Mouse (Mus musculus) stomach, embryonic 15.5 days (tissue): ENCODE measurements at regions not wholly inside any gene's neighbourhood (a gene's known extent, or its start where the extent isn't known, plus 50 kb on each side); places are given as distances from the start of the nearest gene placed in this dataset.

ENCODE experiments used
- ATAC-seq: fragments of 200-750 bp; cut with Nextera tagmentation; 2 replicates; pipeline ENCODE4 v1.8.0; 2017; ENCODE audit warnings: low read depth, moderate number of reproducible peaks, moderate TSS enrichment; ENCODE audit not compliant: insufficient read depth, low FRiP score
- H3K27ac ChIP-seq: fragments of 300-500 bp; sonication (generic); 2 replicates; pipeline ENCODE4 v1.5.1; 2015; ENCODE audit warnings: mild to moderate bottlenecking, inconsistent platforms
- H3K27me3 ChIP-seq: fragments of 300-500 bp; sonication (generic); replicated peaks from 2 replicates; pipeline ENCODE4 v1.6.1; 2015; ENCODE audit warnings: inconsistent platforms
- H3K36me3 ChIP-seq: fragments of 300-500 bp; sonication (generic); 2 replicates; pipeline ENCODE4 v1.6.1; 2015; ENCODE audit warnings: inconsistent platforms
- H3K4me1 ChIP-seq: fragments of 300-500 bp; sonication (generic); 2 replicates; pipeline ENCODE4 v1.6.1; 2015; ENCODE audit warnings: inconsistent platforms
- H3K4me2 ChIP-seq: fragments of 300-500 bp; sonication (generic); 2 replicates; pipeline ENCODE4 v1.6.1; 2015; ENCODE audit warnings: mild to moderate bottlenecking, inconsistent platforms
- H3K4me3 ChIP-seq: fragments of 300-500 bp; sonication (generic); replicated peaks from 2 replicates; pipeline ENCODE4 v1.5.1; 2015; ENCODE audit warnings: inconsistent platforms
- H3K9ac ChIP-seq: fragments of 300-500 bp; sonication (generic); 2 replicates; pipeline ENCODE4 v1.6.1; 2015; ENCODE audit warnings: inconsistent platforms
- H3K9me3 ChIP-seq: fragments of 300-500 bp; sonication (generic); 2 replicates; pipeline ENCODE4 v1.6.1; 2016; ENCODE audit warnings: inconsistent platforms
- WGBS: fragments of 180-500 bp; shearing (Covaris S2); methylation state at CpG from one replicate; pipeline ENCODE4 v1.1.7; 2015; 5-methylcytosine and 5-hydroxymethylcytosine counted together

- H3K4me3 ChIP-seq: no peak overlapping the region
- H3K4me2 ChIP-seq: no peak overlapping the region
- H3K27me3 ChIP-seq: no peaks in the 10 kb centered on the region
- no peak overlapping the region for H3K27ac ChIP-seq
- H3K9ac ChIP-seq: no peak overlapping the region
- H3K4me1 ChIP-seq: no peaks in the 10 kb centered on the region
- ATAC-seq: no peak
- 72% methylated on average over 4 of the region's 4 CpGs for WGBS
- H3K9me3 ChIP-seq: no peaks in the 10 kb centered on the region
- H3K36me3 ChIP-seq: no peaks in the 10 kb centered on the region
These were observed 685.5 kb upstream of the Tenm3 start for GRCm38 (mm10) chr8:49529294-49529693.

- ATAC-seq: no peak
- no peaks in the 10 kb centered on the region for H3K4me1 ChIP-seq
- WGBS: 61% methylated on average over 2 of the region's 2 CpGs
- H3K4me2 ChIP-seq: no peak overlapping the region
- no peak overlapping the region for H3K27ac ChIP-seq
- no peak overlapping the region for H3K9ac ChIP-seq
- H3K27me3 ChIP-seq: no peaks in the 10 kb centered on the region
- H3K9me3 ChIP-seq: no peaks in the 10 kb centered on the region
- H3K4me3 ChIP-seq: no peak overlapping the region
- H3K36me3 ChIP-seq: no peaks in the 10 kb centered on the region
These were observed 649.2 kb upstream of the Tenm3 start for GRCm38 (mm10) chr8:49492906-49493305.

DNA sequence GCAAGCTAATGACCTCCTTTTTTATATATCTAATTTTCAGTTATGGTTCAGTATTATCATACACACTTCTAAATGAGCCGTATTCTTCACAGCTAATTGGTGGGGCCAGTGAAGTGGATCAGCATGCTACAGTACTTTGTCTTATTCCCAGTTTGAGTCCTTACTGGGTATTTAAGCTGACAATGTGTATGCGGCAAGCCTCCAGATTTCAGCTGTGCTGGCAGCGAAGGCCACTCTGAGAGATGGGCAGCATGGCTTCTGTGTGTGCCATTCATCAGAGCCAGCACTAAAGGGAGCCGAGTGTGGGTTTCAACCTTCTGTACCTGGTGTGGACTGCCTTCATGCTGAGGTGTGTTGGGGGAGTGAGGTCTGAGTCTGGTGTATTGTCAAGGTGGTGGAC lies 641.5 kb upstream of the Tenm3 start:
- no peak for ATAC-seq

GRCm38 (mm10) chr8:49481476-49481992 lies 637.8 kb upstream of the Tenm3 start:
- Histone ChIP-seq H3K4me3 (no peak overlapping the region), H3K4me1 (no peaks in the 10 kb centered on the region), H3K36me3 (no peaks in the 10 kb centered on the region), H3K27ac (no peak overlapping the region), H3K9ac (no peak overlapping the region), H3K27me3 (no peaks in the 10 kb centered on the region), H3K4me2 (no peak overlapping the region), H3K9me3 (no peaks in the 10 kb centered on the region)
- WGBS: 68% methylated on average over 6 of the region's 6 CpGs
- ATAC-seq: no peak

More for the DNA sequence above, 641.5 kb upstream of the Tenm3 start:
- no peaks in the 10 kb centered on the region for H3K9me3 ChIP-seq
- H3K4me3 ChIP-seq: no peak overlapping the region
- H3K4me2 ChIP-seq: no peak overlapping the region
- no peak overlapping the region for H3K9ac ChIP-seq
- H3K27me3 ChIP-seq: no peaks in the 10 kb centered on the region
- 77% methylated on average over 4 of the region's 4 CpGs for WGBS
- no peaks in the 10 kb centered on the region for H3K36me3 ChIP-seq
- no peak overlapping the region for H3K27ac ChIP-seq
- no peaks in the 10 kb centered on the region for H3K4me1 ChIP-seq

GRCm38 (mm10) chr8:49465911-49466518 lies 622.3 kb upstream of the Tenm3 start:
- Histone ChIP-seq H3K9ac (no peak overlapping the region), H3K9me3 (no peaks in the 10 kb centered on the region), H3K36me3 (no peaks in the 10 kb centered on the region), H3K27me3 (no peaks in the 10 kb centered on the region), H3K4me2 (peak overlapping the region; percentile 43), H3K4me1 (no peaks in the 10 kb centered on the region), H3K4me3 (0 out of 2 replicates have a peak overlapping the region, but pooled peaks have one; percentile 5), H3K27ac (no peak overlapping the region)
- ATAC-seq: no peak
- WGBS: 16% methylated on average over 14 of the region's 14 CpGs

GRCm38 (mm10) chr8:49465070-49465469 lies 621.3 kb upstream of the Tenm3 start:
- H3K4me1 ChIP-seq: no peaks in the 10 kb centered on the region
- WGBS: 59% methylated on average over 7 of the region's 7 CpGs
- no peaks in the 10 kb centered on the region for H3K36me3 ChIP-seq
- no peaks in the 10 kb centered on the region for H3K9me3 ChIP-seq
- H3K4me3 ChIP-seq: no peak overlapping the region
- H3K9ac ChIP-seq: no peak overlapping the region
- H3K27me3 ChIP-seq: no peaks in the 10 kb centered on the region
- H3K27ac ChIP-seq: no peak overlapping the region
- ATAC-seq: no peak
- H3K4me2 ChIP-seq: no peak overlapping the region

DNA sequence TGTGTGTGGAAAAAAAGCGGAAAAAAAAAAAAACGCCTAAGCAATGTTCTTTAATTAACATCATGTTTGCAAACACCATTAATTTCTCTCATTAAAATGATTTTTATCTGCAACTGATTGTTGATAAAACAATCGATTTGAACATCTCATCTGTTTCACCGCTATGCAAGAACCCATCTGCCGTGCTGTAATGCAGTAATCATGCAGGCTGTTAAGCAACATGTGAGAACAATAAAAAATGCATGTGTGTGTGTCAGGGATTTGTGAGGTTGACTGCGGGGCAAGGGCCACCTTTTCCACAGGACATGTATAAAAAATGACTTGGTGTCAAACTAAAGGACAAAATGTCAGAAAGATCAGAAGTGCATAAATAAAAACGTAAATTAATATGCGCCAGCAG lies 618.9 kb upstream of the Tenm3 start:
- Histone ChIP-seq H3K9me3 (no peaks in the 10 kb centered on the region), H3K36me3 (no peaks in the 10 kb centered on the region), H3K4me2 (no peak overlapping the region), H3K27ac (no peak overlapping the region), H3K4me1 (no peaks in the 10 kb centered on the region), H3K9ac (no peak overlapping the region), H3K27me3 (no peaks in the 10 kb centered on the region), H3K4me3 (no peak overlapping the region)
- ATAC-seq: no peak
- 59% methylated on average over 8 of the region's 8 CpGs for WGBS

- no peak overlapping the region for H3K27ac ChIP-seq
- no peaks in the 10 kb centered on the region for H3K27me3 ChIP-seq
- H3K9ac ChIP-seq: no peak overlapping the region
- 68% methylated on average over 16 of the region's 16 CpGs for WGBS
- no peak for ATAC-seq
- H3K9me3 ChIP-seq: no peaks in the 10 kb centered on the region
- H3K4me1 ChIP-seq: no peaks in the 10 kb centered on the region
- H3K36me3 ChIP-seq: no peaks in the 10 kb centered on the region
- no peak overlapping the region for H3K4me2 ChIP-seq
- no peak overlapping the region for H3K4me3 ChIP-seq
These were observed 618.1 kb upstream of the Tenm3 start for GRCm38 (mm10) chr8:49461724-49462473.

DNA sequence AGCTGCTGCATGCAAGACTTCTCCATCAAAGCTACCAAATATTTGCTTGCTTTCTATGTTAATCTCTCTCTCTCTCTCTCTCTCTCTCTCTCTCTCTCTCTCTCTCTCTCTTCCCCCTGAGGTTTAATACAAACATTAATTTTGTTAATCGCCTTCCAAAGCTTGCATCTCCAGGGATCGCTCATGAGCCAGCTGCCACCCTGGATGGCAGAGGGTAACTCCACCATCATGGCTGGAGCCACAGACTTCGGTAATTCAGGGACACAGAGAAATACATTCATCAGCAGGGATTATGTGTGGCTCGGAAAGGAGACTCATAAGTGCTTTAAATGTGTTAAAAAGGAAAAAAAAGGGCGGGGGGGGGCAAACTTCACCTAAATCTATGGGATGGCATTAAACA lies 601.7 kb upstream of the Tenm3 start:
- 40% methylated on average over 5 of the region's 5 CpGs for WGBS
- ATAC-seq: no peak
- Histone ChIP-seq H3K27me3 (no peaks in the 10 kb centered on the region), H3K9ac (no peak overlapping the region), H3K36me3 (no peaks in the 10 kb centered on the region), H3K27ac (no peak overlapping the region), H3K4me1 (no peaks in the 10 kb centered on the region), H3K9me3 (no peaks in the 10 kb centered on the region), H3K4me2 (no peak overlapping the region), H3K4me3 (no peak overlapping the region)

DNA sequence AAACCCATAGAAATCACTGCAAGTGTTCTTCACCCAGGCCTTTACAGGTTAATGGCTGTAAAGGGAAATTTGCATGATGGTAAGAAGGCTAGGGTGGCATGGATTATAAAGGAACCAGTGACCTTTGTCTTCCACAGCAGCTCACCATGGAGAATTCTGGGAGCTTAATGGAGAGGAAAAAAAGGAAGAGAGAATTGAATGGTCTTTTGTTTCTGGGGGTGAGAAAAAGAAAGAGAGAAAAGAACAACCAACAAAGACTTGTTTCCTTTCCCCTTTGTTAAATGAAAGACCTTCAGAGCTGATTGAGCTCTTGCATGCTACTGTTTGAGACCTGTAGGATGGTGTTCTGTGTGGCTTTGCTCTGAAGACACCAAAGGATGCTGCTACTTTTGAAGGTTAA lies 597.5 kb upstream of the Tenm3 start:
- H3K36me3 ChIP-seq: no peaks in the 10 kb centered on the region
- no peak for ATAC-seq
- no peaks in the 10 kb centered on the region for H3K9me3 ChIP-seq
- no peak overlapping the region for H3K4me2 ChIP-seq
- no peaks in the 10 kb centered on the region for H3K4me1 ChIP-seq
- H3K27ac ChIP-seq: no peak overlapping the region
- H3K9ac ChIP-seq: no peak overlapping the region
- no peaks in the 10 kb centered on the region for H3K27me3 ChIP-seq
- no peak overlapping the region for H3K4me3 ChIP-seq

GRCm38 (mm10) chr8:49396519-49396918 lies 552.8 kb upstream of the Tenm3 start:
- no peaks in the 10 kb centered on the region for H3K4me1 ChIP-seq
- no peak overlapping the region for H3K4me2 ChIP-seq
- H3K36me3 ChIP-seq: no peaks in the 10 kb centered on the region
- 62% methylated on average over 4 of the region's 4 CpGs for WGBS
- H3K27ac ChIP-seq: no peak overlapping the region
- H3K27me3 ChIP-seq: no peaks in the 10 kb centered on the region
- H3K4me3 ChIP-seq: no peak overlapping the region
- H3K9ac ChIP-seq: no peak overlapping the region
- no peaks in the 10 kb centered on the region for H3K9me3 ChIP-seq
- ATAC-seq: no peak

DNA sequence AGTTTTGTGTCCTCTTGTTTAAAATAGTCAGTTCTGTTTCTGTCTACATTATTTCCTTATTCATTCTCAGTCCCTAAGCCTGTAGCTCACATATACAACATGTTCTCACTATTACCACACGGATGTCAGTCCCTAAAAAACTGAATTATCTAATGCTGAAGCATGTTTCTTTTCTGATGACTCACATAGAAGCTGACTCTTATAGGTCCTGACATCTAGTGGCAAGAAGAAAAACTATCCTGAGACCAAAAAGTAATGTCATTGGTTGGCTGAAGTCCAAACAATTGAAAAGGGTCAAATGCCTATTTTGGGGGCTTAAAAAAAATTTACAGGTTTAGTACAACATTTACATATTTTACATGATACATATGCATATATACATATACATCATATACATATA lies 551.3 kb upstream of the Tenm3 start:
- Histone ChIP-seq H3K9ac (no peak overlapping the region), H3K36me3 (no peaks in the 10 kb centered on the region), H3K4me3 (no peak overlapping the region), H3K27ac (no peak overlapping the region), H3K4me1 (no peaks in the 10 kb centered on the region), H3K27me3 (no peaks in the 10 kb centered on the region), H3K9me3 (no peaks in the 10 kb centered on the region), H3K4me2 (no peak overlapping the region)
- ATAC-seq: no peak
- WGBS: 38% methylated on average over 1 of the region's 1 CpGs
